Mouse (Mus musculus): ENCODE data around the gene Ripk4.

- no peak for TF ChIP-seq CTCF (IDR thresholded peaks at IDR 0.05; ENCODE audit: low read depth, low read length)
- no peak for TF ChIP-seq POLR2A (IDR thresholded peaks at IDR 0.05; ENCODE audit: insufficient read depth, low read length)
- TF ChIP-seq EP300 (IDR thresholded peaks at IDR 0.05; ENCODE audit: insufficient read depth, low read depth, low read length) = no peak
Observed at GRCm38 (mm10) chr16:97730321-97730720, 33.3 kb downstream of the Ripk4 start.

Data from ES-Bruce4 (cell line).